Mouse (Mus musculus): ENCODE results near the gene Rsph14.
A peak's percentile ranks its signal among the peaks of the same experiment; 100 is the strongest.

The Rsph14 gene

GRCm38 (mm10) chr10:74990584-74991322 lies 41.6 kb downstream of the Rsph14 start:
- no peak for DNase-seq

- DNase-seq = no peak
Measured at GRCm38 (mm10) chr10:74989814-74990213, 42.6 kb downstream of the Rsph14 start.

- DNase-seq = no peak
Measured at GRCm38 (mm10) chr10:74987698-74988470, 44.5 kb downstream of the Rsph14 start.

GRCm38 (mm10) chr10:74983176-74983575 lies 49.2 kb downstream of the Rsph14 start:
- no peak for DNase-seq

GRCm38 (mm10) chr10:74981159-74981558 lies 51.2 kb downstream of the Rsph14 start:
- DNase-seq = no peak

GRCm38 (mm10) chr10:74978056-74978455 lies 54.3 kb downstream of the Rsph14 start:
- DNase-seq = no peak

- DNase-seq = no peak
Measured at GRCm38 (mm10) chr10:74976429-74976828, 56.0 kb downstream of the Rsph14 start.

- DNase-seq = no peak
Measured at GRCm38 (mm10) chr10:74975626-74976025, 56.8 kb downstream of the Rsph14 start.

- no peak for DNase-seq
Measured at GRCm38 (mm10) chr10:74973026-74973425, 59.4 kb downstream of the Rsph14 start.

GRCm38 (mm10) chr10:74969266-74969665 lies 63.1 kb downstream of the Rsph14 start:
- no peak for DNase-seq

GRCm38 (mm10) chr10:74967651-74968267 lies 64.6 kb downstream of the Rsph14 start:
- peak; percentile 4 to 6 for DNase-seq

- peak; percentile 96 to 97 for DNase-seq
Measured at GRCm38 (mm10) chr10:74966850-74967451, 65.4 kb downstream of the Rsph14 start, which contains the start of gene Gnaz. TSS of gene Gnaz (plus strand) at chr10:74967177.

- no peak for DNase-seq
Measured at GRCm38 (mm10) chr10:74964380-74964779, 68.0 kb downstream of the Rsph14 start.

- DNase-seq = no peak
Measured at GRCm38 (mm10) chr10:74952830-74953443, 79.4 kb downstream of the Rsph14 start.

GRCm38 (mm10) chr10:74940795-74941194 lies 91.6 kb downstream of the Rsph14 start:
- DNase-seq = no peak

GRCm38 (mm10) chr10:74939300-74939699 lies 93.1 kb downstream of the Rsph14 start:
- no peak for DNase-seq

- no peak for DNase-seq
Measured at GRCm38 (mm10) chr10:74938410-74938809, 94.0 kb downstream of the Rsph14 start.

GRCm38 (mm10) chr10:74937003-74937790 lies 95.2 kb downstream of the Rsph14 start:
- DNase-seq = peak in 1 of 2 experiments; percentile 24

- peak in 1 of 2 experiments; percentile 29 for DNase-seq
Measured at GRCm38 (mm10) chr10:74935016-74935415, 97.4 kb downstream of the Rsph14 start.

GRCm38 (mm10) chr10:74934521-74934920 lies 97.9 kb downstream of the Rsph14 start:
- no peak for DNase-seq

GRCm38 (mm10) chr10:74933548-74934190 lies 98.7 kb downstream of the Rsph14 start:
- no peak for DNase-seq

Data from kidney, adult 8-10 months (tissue).